Mouse (Mus musculus): ENCODE measurements at regions not wholly inside any gene's neighbourhood (a gene's known extent, or its start where the extent isn't known, plus 50 kb on each side); places are given as distances from the start of the nearest gene placed in this dataset.

DNA sequence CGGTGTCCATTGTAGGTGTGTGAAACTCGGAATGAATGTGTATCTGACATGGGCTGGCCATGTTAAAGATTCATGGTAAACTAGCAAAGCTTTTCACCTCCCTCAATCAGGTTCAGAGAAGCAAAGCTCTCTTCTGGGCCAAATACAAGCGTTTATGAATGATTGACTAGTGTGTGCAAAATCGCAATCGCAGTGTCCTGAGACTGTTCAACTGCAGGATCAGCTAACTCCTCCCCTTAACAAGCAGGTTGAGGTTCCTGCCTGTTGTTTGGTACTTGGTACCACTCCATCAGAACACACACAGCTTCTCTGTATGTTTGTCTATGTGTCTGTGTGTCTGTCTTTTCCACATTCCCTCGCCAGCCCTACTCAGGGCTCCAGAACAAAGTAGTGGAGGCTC, 458.6 kb downstream of the Cd83 start:
- TF ChIP-seq CTCF (IDR thresholded peaks at IDR 0.05; ENCODE audit: low read depth): no peak
- TF ChIP-seq EP300 (IDR thresholded peaks at IDR 0.05; ENCODE audit: low read depth): no peak

Measured in heart, postnatal 0 days (tissue).